Mouse (Mus musculus): Measurements from ENCODE around the gene Dapk1.
A peak's percentile ranks its signal among the peaks of the same experiment; 100 is the strongest.
"Not testable (repeated sequence)": the region's sequence is repeated elsewhere in the genome, so short reads cannot be mapped to it uniquely, and the experiment has no call there.

Gene Dapk1

GRCm38 (mm10) chr13:60601436-60602415 is at the start of gene Dapk1:
Dapk1 (plus strand) TSS chr13:60601947.
- DNase-seq (ENCODE audit: low spot score in 2 of 2) = peak; percentile 57 to 78

GRCm38 (mm10) chr13:60553326-60553725 is 48.4 kb upstream of the Dapk1 start:
- no peak for DNase-seq (ENCODE audit: low spot score in 2 of 2)

GRCm38 (mm10) chr13:60556476-60556875 is 45.3 kb upstream of the Dapk1 start:
- no peak for DNase-seq (ENCODE audit: low spot score in 2 of 2)

- DNase-seq (ENCODE audit: low spot score in 2 of 2) = no peak
Measured at GRCm38 (mm10) chr13:60556911-60557310, 44.8 kb upstream of the Dapk1 start.

- no peak for DNase-seq (ENCODE audit: low spot score in 2 of 2)
Measured at GRCm38 (mm10) chr13:60564303-60564702, 37.4 kb upstream of the Dapk1 start.

- no peak for DNase-seq (ENCODE audit: low spot score in 2 of 2)
Measured at GRCm38 (mm10) chr13:60568934-60569548, 32.7 kb upstream of the Dapk1 start.

- DNase-seq (ENCODE audit: low spot score in 2 of 2) = no peak
Measured at GRCm38 (mm10) chr13:60569549-60569941, 32.2 kb upstream of the Dapk1 start.

- no peak for DNase-seq (ENCODE audit: low spot score in 2 of 2)
Measured at GRCm38 (mm10) chr13:60573541-60573940, 28.2 kb upstream of the Dapk1 start.

GRCm38 (mm10) chr13:60573971-60574370 is 27.8 kb upstream of the Dapk1 start:
- no peak for DNase-seq (ENCODE audit: low spot score in 2 of 2)

- no peak for DNase-seq (ENCODE audit: low spot score in 2 of 2)
Measured at GRCm38 (mm10) chr13:60578541-60578940, 23.2 kb upstream of the Dapk1 start.

- DNase-seq (ENCODE audit: low spot score in 2 of 2) = no peak
Measured at GRCm38 (mm10) chr13:60594866-60595265, 6.9 kb upstream of the Dapk1 start.

GRCm38 (mm10) chr13:60595519-60595918 is 6.2 kb upstream of the Dapk1 start:
- DNase-seq (ENCODE audit: low spot score in 2 of 2) = no peak

GRCm38 (mm10) chr13:60602416-60603251 is 887 bp downstream of the Dapk1 start:
- DNase-seq (ENCODE audit: low spot score in 2 of 2) = peak in 1 of 2 experiments; percentile 68

- DNase-seq (ENCODE audit: low spot score in 2 of 2) = no peak
Measured at GRCm38 (mm10) chr13:60603252-60603562, 1.5 kb downstream of the Dapk1 start.

GRCm38 (mm10) chr13:60607411-60607810 is 5.7 kb downstream of the Dapk1 start:
- no peak for DNase-seq (ENCODE audit: low spot score in 2 of 2)

- no peak for DNase-seq (ENCODE audit: low spot score in 2 of 2)
Measured at GRCm38 (mm10) chr13:60608411-60609046, 6.8 kb downstream of the Dapk1 start.

GRCm38 (mm10) chr13:60609234-60609633 is 7.5 kb downstream of the Dapk1 start:
- DNase-seq (ENCODE audit: low spot score in 2 of 2) = no peak

GRCm38 (mm10) chr13:60610558-60610957 is 8.8 kb downstream of the Dapk1 start:
- DNase-seq (ENCODE audit: low spot score in 2 of 2) = no peak

- DNase-seq (ENCODE audit: low spot score in 2 of 2) = not testable (repeated sequence)
Measured at GRCm38 (mm10) chr13:60610971-60611370, 9.2 kb downstream of the Dapk1 start.

GRCm38 (mm10) chr13:60612160-60612559 is 10.4 kb downstream of the Dapk1 start:
- DNase-seq (ENCODE audit: low spot score in 2 of 2) = no peak

- DNase-seq (ENCODE audit: low spot score in 2 of 2) = no peak
Measured at GRCm38 (mm10) chr13:60614154-60614553, 12.4 kb downstream of the Dapk1 start.

All from spleen, postnatal 4 days (tissue).